Mouse (Mus musculus) erythroid progenitor cell, adult 5-6 weeks (primary cell): ENCODE data around the gene Iapp. TPM values are rescaled to one million over a fixed set of nuclear protein-coding genes. Genes with fewer than 3 reads are reported as not detected.

Experiments used
- total RNA-seq, 2 experiments: library from RNA; stranded (forward) in 1 of 2; stranded (reverse) in 1 of 2; fragments of 150-400 nt in 1 of 2; fragments of 186-747, 209-891 nt in 1 of 2; gene quantifications; 2 replicates each; pipeline versions ENCODE4 v1.2.3 to v1.2.4; 2015 to 2017; ENCODE audit warnings: low replicate concordance in 2 of 2

Iapp gene
- total RNA-seq, 2 experiments from 2014 or later, result not detected

Other genes with a start within 250 kb of the Iapp start
- gene Slco1a6, start 89.9 kb upstream of the Iapp start, total RNA-seq (2015; ENCODE audit: low replicate concordance), result not detected in 2 replicates
- gene Slco1a6, start 89.9 kb upstream of the Iapp start, total RNA-seq (2017; ENCODE audit: low replicate concordance), result 1.3 TPM in 1 of 2 replicates, not detected in the other
- 1.1 TPM in 1 of 2 replicates, not detected in the other for gene Slco1a5, start 24.6 kb downstream of the Iapp start, total RNA-seq (2015; ENCODE audit: low replicate concordance)
- 0.26 TPM in 1 of 2 replicates, not detected in the other for gene Slco1a5, start 24.6 kb downstream of the Iapp start, total RNA-seq (2017; ENCODE audit: low replicate concordance)
- gene Pyroxd1, start 47.2 kb downstream of the Iapp start, total RNA-seq (2015; ENCODE audit: low replicate concordance), result 3.6 and 7.1 TPM in 2 replicates
- gene Pyroxd1, start 47.2 kb downstream of the Iapp start, total RNA-seq (2017; ENCODE audit: low replicate concordance), result 1.5 and 4.8 TPM in 2 replicates
- gene Recql, start 88.7 kb downstream of the Iapp start, total RNA-seq (2015; ENCODE audit: low replicate concordance), result 23.1 and 52.6 TPM in 2 replicates
- gene Recql, start 88.7 kb downstream of the Iapp start, total RNA-seq (2017; ENCODE audit: low replicate concordance), result 17.1 and 23.3 TPM in 2 replicates
- 13.8 and 19.5 TPM in 2 replicates for gene Golt1b, start 88.8 kb downstream of the Iapp start, total RNA-seq (2015; ENCODE audit: low replicate concordance)
- gene Golt1b, start 88.8 kb downstream of the Iapp start, total RNA-seq (2017; ENCODE audit: low replicate concordance), result 19.9 and 30.9 TPM in 2 replicates
- gene Spx, start 115.0 kb downstream of the Iapp start, total RNA-seq (2015; ENCODE audit: low replicate concordance), result not detected in 2 replicates
- 1.7 TPM in 1 of 2 replicates, not detected in the other for gene Spx, start 115.0 kb downstream of the Iapp start, total RNA-seq (2017; ENCODE audit: low replicate concordance)
- not detected in 2 replicates for gene Gys2, start 174.7 kb downstream of the Iapp start, total RNA-seq (2015; ENCODE audit: low replicate concordance)
- gene Gys2, start 174.7 kb downstream of the Iapp start, total RNA-seq (2017; ENCODE audit: low replicate concordance), result not detected in 2 replicates
- 10.1 TPM in 1 of 2 replicates, not detected in the other for gene Ldhb, start 209.5 kb downstream of the Iapp start, total RNA-seq (2015; ENCODE audit: low replicate concordance)
- 3.7 TPM in 1 of 2 replicates, not detected in the other for gene Ldhb, start 209.5 kb downstream of the Iapp start, total RNA-seq (2017; ENCODE audit: low replicate concordance)